Mouse (Mus musculus) CD4-positive naive resting alpha-beta T cell, adult 76 days (primary cell): ENCODE results near the gene Idi1. TPM values are rescaled to one million over a fixed set of nuclear protein-coding genes. Genes with fewer than 3 reads are reported as not detected.

Experiments
- total RNA-seq: library from RNA; stranded (reverse); gene quantifications from one replicate; pipeline ENCODE4 v1.2.4, GENCODE M21; 2023

The Idi1 gene
- 16.9 TPM for total RNA-seq

DNA sequence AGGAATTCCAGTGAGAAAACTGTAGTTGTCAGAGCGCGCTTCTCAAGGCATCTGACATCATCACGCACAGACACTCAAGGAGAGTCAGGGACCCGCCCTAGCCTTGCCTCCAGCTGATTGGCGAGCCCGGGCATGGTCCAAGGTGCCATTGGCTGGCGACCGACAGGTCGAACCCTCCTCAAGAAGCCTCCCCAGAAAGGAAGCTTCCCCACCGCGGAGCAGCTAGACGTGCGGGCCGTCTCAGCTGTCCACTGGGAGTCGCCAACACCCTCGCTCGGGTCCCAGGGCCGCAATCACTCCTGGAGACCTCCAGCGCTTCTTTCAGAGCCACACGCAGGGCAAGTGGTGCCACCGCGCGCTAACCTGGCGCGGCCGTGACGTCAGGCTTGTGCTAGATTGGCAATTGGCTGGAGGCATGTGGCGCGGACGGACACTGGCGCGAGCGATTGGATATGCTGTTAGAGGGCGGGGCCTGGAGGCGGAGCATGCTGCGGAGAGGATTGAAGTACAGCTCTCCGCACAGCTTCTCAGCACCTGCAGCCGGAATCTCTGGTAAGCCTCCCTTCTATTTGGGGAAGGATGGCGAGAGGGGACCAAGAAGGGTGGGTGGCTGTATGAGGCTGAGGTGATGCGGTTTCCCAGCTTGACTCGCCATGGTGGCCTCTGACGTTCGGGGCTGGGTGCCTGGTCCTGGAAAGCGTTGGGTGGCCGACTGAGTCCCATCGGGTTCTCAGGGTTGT is at the start of gene Idi1:
Idi1 (plus strand) TSS at position 57 of the 740 bp plus-strand sequence.

DNA sequence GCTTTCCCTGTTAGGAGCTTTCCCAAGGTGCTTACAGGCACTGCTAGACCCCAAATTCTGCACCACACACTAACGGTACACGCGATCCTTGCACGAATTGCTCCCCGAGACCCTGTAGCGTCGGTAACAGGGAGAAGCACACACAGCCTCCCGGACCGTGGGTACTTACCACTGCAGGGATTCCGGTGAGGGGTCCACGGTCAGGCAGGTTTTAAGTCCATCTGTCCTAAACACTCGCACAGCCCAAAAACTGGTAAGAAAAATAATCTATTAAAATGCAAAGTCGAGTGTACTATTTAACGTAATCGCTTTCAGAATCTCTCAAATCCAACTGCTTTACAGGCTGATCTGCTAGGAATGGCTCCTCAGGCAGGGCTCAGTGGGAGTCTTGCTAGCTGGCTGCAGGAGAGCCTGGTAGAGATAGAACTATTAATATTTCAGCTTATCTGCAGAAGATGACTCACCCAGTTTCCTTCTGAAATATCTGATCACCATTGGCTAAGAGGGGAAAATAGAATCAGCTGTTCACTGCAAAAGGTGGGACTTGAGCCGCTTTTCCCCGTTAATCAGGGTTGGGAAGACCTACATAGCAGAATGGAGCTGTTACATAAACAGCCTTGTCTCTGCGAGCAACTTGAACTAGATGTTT is 13.9 kb upstream of the Idi1 start, which contains the start of gene Wdr37:
Wdr37 (minus strand) TSS at position 596 of the 649 bp plus-strand sequence.

Other genes with a start within 250 kb of the Idi1 start
- 70.6 TPM for gene Wdr37, start 13.6 kb upstream of the Idi1 start, total RNA-seq
- gene Gm9745, start 62.7 kb downstream of the Idi1 start, total RNA-seq, result not detected
- gene Idi2, start 67.4 kb downstream of the Idi1 start, total RNA-seq, result not detected
- gene Gtpbp4, start 110.6 kb downstream of the Idi1 start, total RNA-seq, result 125 TPM
- 61.2 TPM for gene Larp4b, start 208.4 kb downstream of the Idi1 start, total RNA-seq